Comparison of ENCODE assay signal across 18 mouse cellular contexts in the genomic region with DNA sequence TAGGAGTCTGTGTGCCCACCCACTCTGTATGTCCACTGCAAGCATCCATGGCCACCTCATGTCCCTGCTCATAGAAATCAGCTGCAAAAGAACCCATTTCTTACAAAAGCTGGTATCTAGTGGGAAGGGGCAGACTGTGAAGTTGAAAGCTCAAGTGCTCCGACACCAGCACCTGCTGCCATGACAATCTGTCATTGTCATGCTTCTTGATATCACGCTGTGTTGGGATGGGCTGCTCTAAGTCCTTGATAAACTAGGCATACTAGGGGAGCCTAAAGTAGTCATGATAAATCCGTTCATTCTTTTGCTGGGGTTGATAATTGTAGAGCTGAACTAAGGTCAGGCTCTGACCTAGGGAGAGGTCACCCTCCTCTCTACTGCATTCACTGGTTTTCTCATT. TPM values are rescaled to one million over a fixed set of nuclear protein-coding genes. Genes with fewer than 3 reads are reported as not detected.
"Had no signal": no experiment of that assay in that cellular context is flagged by ENCODE, and none has a peak within 500 bp of the region (broad histone marks: within the 10 kb centered on the region; RNA-seq: fewer than 3 reads in every experiment).

No protein-coding gene starts in this region.

- H3K36me3 ChIP-seq: neural tube, embryonic 15.5 days; stomach, embryonic 15.5 days had no signal

- H3K9me3 ChIP-seq: neural tube, embryonic 15.5 days; stomach, embryonic 15.5 days had no signal

- H3K4me1 ChIP-seq: neural tube, embryonic 15.5 days; stomach, embryonic 15.5 days had no signal

- H3K4me2 ChIP-seq: neural tube, embryonic 15.5 days; stomach, embryonic 15.5 days had no signal

- DNase-seq: retina, postnatal 1 day; right cerebral cortex, adult 18-20 months; right cerebral cortex, postnatal 14 days; right cerebral cortex, postnatal 25 days; right cerebral cortex, postnatal 4 days; spleen, adult 18-20 months; thymus, adult 18-20 months; thymus, adult 2 months; thymus, postnatal 14 days; thymus, postnatal 25 days; thymus, postnatal 36 days; thymus, postnatal 4 days had no signal

- H3K4me3 ChIP-seq: neural tube, embryonic 15.5 days; stomach, embryonic 15.5 days had no signal

- H3K9ac ChIP-seq: neural tube, embryonic 15.5 days; stomach, embryonic 15.5 days had no signal

- H3K27me3 ChIP-seq: neural tube, embryonic 15.5 days; stomach, embryonic 15.5 days had no signal

- H3K27ac ChIP-seq: neural tube, embryonic 15.5 days; stomach, embryonic 15.5 days; stomach, postnatal 0 days had no signal

RNA-seq across cellular contexts. Expression of gene Unc13c, which starts 57.4 kb away (rescaled TPM):
- total RNA-seq: neutrophil, adult 5-6 weeks had no signal
- polyA plus RNA-seq: spleen, adult 2 months; thymus, adult 2 months; thymus, postnatal 0 days had no signal
